Mouse (Mus musculus): ENCODE results near the gene Zfp366. TPM values are rescaled to one million over a fixed set of nuclear protein-coding genes. Genes with fewer than 3 reads are reported as not detected.
A peak's percentile ranks its signal among the peaks of the same experiment; 100 is the strongest.

The Zfp366 gene
- total and polyA plus RNA-seq, 3 experiments: not detected

GRCm38 (mm10) chr13:99239741-99240140 is 55.1 kb downstream of the Zfp366 start:
- Histone ChIP-seq H3K4me1 (ENCODE audit: control insufficient read depth in 1 of 2, insufficient read depth in 2 of 2) (peaks cover 4 to 22% of the 10 kb centered on the region in 2 experiments; a peak in 3 of 4 replicates), H3K79me2 (replicated peaks; ENCODE audit: control insufficient read depth, extremely low read depth, insufficient read depth, poor library complexity, severe bottlenecking) (no peaks in the 10 kb centered on the region), H3K4me2 (ENCODE audit: insufficient read depth, low read depth, poor library complexity, severe bottlenecking) (no peak overlapping the region), H3K9me3 (replicated peaks; ENCODE audit: low read length) (no peaks in the 10 kb centered on the region), H3K9ac (ENCODE audit: insufficient read depth, low read depth) (no peak overlapping the region), H3K4me3 (replicated peaks in 1 of 3; ENCODE audit: low read depth in 2 of 3, low read length in 2 of 3, poor library complexity in 1 of 3) (no peak overlapping the region), H3K27me3 (replicated peaks) (peaks cover 92% of the 10 kb centered on the region), H3K27ac (ENCODE audit: insufficient read depth, low read depth) (no peak overlapping the region), H3K36me3 (replicated peaks in 1 of 2; ENCODE audit: control insufficient read depth in 1 of 2, insufficient read depth in 1 of 2, low read length in 1 of 2) (no peaks in the 10 kb centered on the region)
- dilution Hi-C loops (cut with MboI; ENCODE audit: extremely low pct_ligation_motif_present, extremely low pct_unique_long_range_greater_than_20kb, low sequenced_read_pairs) (no loop called here), in situ Hi-C loops (cut with MboI; ENCODE audit: low pct_ligation_motif_present, low pct_unique_long_range_greater_than_20kb, low sequenced_read_pairs) (no loop called here)
- no peak for DNase-seq (ENCODE audit: extremely low read depth)
- TF ChIP-seq SIN3A (IDR thresholded peaks at IDR 0.05; ENCODE audit: low read length) (no peak), UBTF (IDR thresholded peaks at IDR 0.05; ENCODE audit: low read depth, low read length) (no peak), ZMIZ1 (IDR thresholded peaks at IDR 0.05; ENCODE audit: low read depth, low read length) (no peak)

GRCm38 (mm10) chr13:99241984-99242383 is 57.4 kb downstream of the Zfp366 start:
- Histone ChIP-seq H3K4me1 (ENCODE audit: control insufficient read depth in 1 of 2, insufficient read depth in 2 of 2) (peaks cover 4 to 22% of the 10 kb centered on the region in 2 experiments; a peak in 3 of 4 replicates), H3K9ac (ENCODE audit: insufficient read depth, low read depth) (no peak overlapping the region), H3K27ac (ENCODE audit: insufficient read depth, low read depth) (no peak overlapping the region), H3K4me2 (ENCODE audit: insufficient read depth, low read depth, poor library complexity, severe bottlenecking) (no peak overlapping the region), H3K79me2 (replicated peaks; ENCODE audit: control insufficient read depth, extremely low read depth, insufficient read depth, poor library complexity, severe bottlenecking) (no peaks in the 10 kb centered on the region), H3K9me3 (replicated peaks; ENCODE audit: low read length) (no peaks in the 10 kb centered on the region), H3K27me3 (replicated peaks) (peaks cover 92% of the 10 kb centered on the region), H3K36me3 (replicated peaks in 1 of 2; ENCODE audit: control insufficient read depth in 1 of 2, insufficient read depth in 1 of 2, low read length in 1 of 2) (no peaks in the 10 kb centered on the region), H3K4me3 (replicated peaks in 1 of 3; ENCODE audit: low read depth in 2 of 3, low read length in 2 of 3, poor library complexity in 1 of 3) (no peak overlapping the region)
- TF ChIP-seq ZMIZ1 (IDR thresholded peaks at IDR 0.05; ENCODE audit: low read depth, low read length): no peak
- no peak for DNase-seq (ENCODE audit: extremely low read depth)
- dilution Hi-C loops (cut with MboI; ENCODE audit: extremely low pct_ligation_motif_present, extremely low pct_unique_long_range_greater_than_20kb, low sequenced_read_pairs) (no loop called here), in situ Hi-C loops (cut with MboI; ENCODE audit: low pct_ligation_motif_present, low pct_unique_long_range_greater_than_20kb, low sequenced_read_pairs) (no loop called here)

- Histone ChIP-seq H3K9me3 (replicated peaks; ENCODE audit: low read length) (no peaks in the 10 kb centered on the region), H3K9ac (ENCODE audit: insufficient read depth, low read depth) (no peak overlapping the region), H3K27ac (ENCODE audit: insufficient read depth, low read depth) (no peak overlapping the region), H3K4me1 (ENCODE audit: control insufficient read depth in 1 of 2, insufficient read depth in 2 of 2) (peaks cover 7 to 26% of the 10 kb centered on the region in 2 experiments), H3K27me3 (replicated peaks) (peaks cover 89% of the 10 kb centered on the region), H3K4me3 (replicated peaks in 1 of 3; ENCODE audit: low read depth in 2 of 3, low read length in 2 of 3, poor library complexity in 1 of 3) (no peak overlapping the region), H3K4me2 (ENCODE audit: insufficient read depth, low read depth, poor library complexity, severe bottlenecking) (no peak overlapping the region), H3K36me3 (replicated peaks in 1 of 2; ENCODE audit: control insufficient read depth in 1 of 2, insufficient read depth in 1 of 2, low read length in 1 of 2) (no peaks in the 10 kb centered on the region), H3K79me2 (replicated peaks; ENCODE audit: control insufficient read depth, extremely low read depth, insufficient read depth, poor library complexity, severe bottlenecking) (no peaks in the 10 kb centered on the region)
- dilution Hi-C loops (cut with MboI; ENCODE audit: extremely low pct_ligation_motif_present, extremely low pct_unique_long_range_greater_than_20kb, low sequenced_read_pairs) (no loop called here), in situ Hi-C loops (cut with MboI; ENCODE audit: low pct_ligation_motif_present, low pct_unique_long_range_greater_than_20kb, low sequenced_read_pairs) (no loop called here)
- DNase-seq (ENCODE audit: extremely low read depth): peak; percentile 82
- peak; percentile 54; the same call in 1 of the 2 replicates for TF ChIP-seq IRF4 (IDR thresholded peaks at IDR 0.05; ENCODE audit: low read depth, low read length)
- no peak for TF ChIP-seq POLR2A (IDR thresholded peaks at IDR 0.05; ENCODE audit: low read depth, low read length)
- TF ChIP-seq HCFC1 (IDR thresholded peaks at IDR 0.05; ENCODE audit: low read depth, low read length): no peak
- TF ChIP-seq ZC3H11A (IDR thresholded peaks at IDR 0.05; ENCODE audit: low read depth, low read length): no peak
- TF ChIP-seq ZNF384 (IDR thresholded peaks at IDR 0.05; ENCODE audit: low read depth, low read length): no peak
- TF ChIP-seq MXI1 (IDR thresholded peaks at IDR 0.05; ENCODE audit: low read depth, low read length): no peak
- no peak for TF ChIP-seq ZKSCAN1 (IDR thresholded peaks at IDR 0.05; ENCODE audit: borderline replicate concordance, low read depth, low read length)
- TF ChIP-seq CHD1 (IDR thresholded peaks at IDR 0.05; ENCODE audit: low read depth, low read length): no peak
- no peak for TF ChIP-seq SIN3A (IDR thresholded peaks at IDR 0.05; ENCODE audit: low read length)
- peak; percentile 56 for TF ChIP-seq EP300 (IDR thresholded peaks at IDR 0.05; ENCODE audit: low read length)
- TF ChIP-seq MAX (IDR thresholded peaks at IDR 0.05; ENCODE audit: low read length): peak; percentile 36; the same call in 1 of the 2 replicates
- no peak for TF ChIP-seq PAX5 (IDR thresholded peaks at IDR 0.05; ENCODE audit: low read length)
- peak; percentile 72 for TF ChIP-seq BHLHE40 (IDR thresholded peaks at IDR 0.05; ENCODE audit: low read depth, low read length)
- TF ChIP-seq RAD21 (IDR thresholded peaks at IDR 0.05; ENCODE audit: low read depth, low read length): no peak
- TF ChIP-seq TCF12 (IDR thresholded peaks at IDR 0.05; ENCODE audit: low read depth, low read length): 0 out of 2 replicates have a peak, but pooled peaks have one; percentile 33
- TF ChIP-seq ETS1 (conservative IDR thresholded peaks at IDR 0.05; ENCODE audit: low read depth, low read length): peak; percentile 49; the same call in 1 of the 2 replicates
- no peak for TF ChIP-seq USF2 (conservative IDR thresholded peaks at IDR 0.05; ENCODE audit: low read depth, low read length)
- TF ChIP-seq MAFK (IDR thresholded peaks at IDR 0.05; ENCODE audit: insufficient replicate concordance, low read length): peak; percentile 90
- TF ChIP-seq RCOR1 (conservative IDR thresholded peaks at IDR 0.05; ENCODE audit: low read depth, low read length): peak; percentile 67; the same call in 1 of the 2 replicates
- TF ChIP-seq MEF2A (IDR thresholded peaks at IDR 0.05; ENCODE audit: borderline replicate concordance, low read depth, low read length): peak; percentile 36; the same call in 1 of the 2 replicates
- no peak for TF ChIP-seq UBTF (IDR thresholded peaks at IDR 0.05; ENCODE audit: low read depth, low read length)
- no peak for TF ChIP-seq E2F4 (IDR thresholded peaks at IDR 0.05; ENCODE audit: insufficient replicate concordance, low read depth, low read length)
- 0 out of 2 replicates have a peak, but pooled peaks have one; percentile 43 for TF ChIP-seq MYC (IDR thresholded peaks at IDR 0.05; ENCODE audit: low read depth, low read length)
- TF ChIP-seq MAZ (IDR thresholded peaks at IDR 0.05; ENCODE audit: low read depth, low read length): no peak
- no peak for TF ChIP-seq USF1 (IDR thresholded peaks at IDR 0.05; ENCODE audit: low read depth, low read length)
Measured at GRCm38 (mm10) chr13:99242895-99243294, 58.3 kb downstream of the Zfp366 start.
